Mouse (Mus musculus) E14TG2a.4 (cell line): ENCODE data around the gene Osm.

Experiments
- H3K27me3 ChIP-seq: 2 replicates; pipeline ENCODE4 v1.6.1; 2014; ENCODE audit warnings: low read length, control low read depth; ENCODE audit not compliant: insufficient read depth
- H3K36me3 ChIP-seq: 2 replicates; pipeline ENCODE4 v1.6.1; 2014; ENCODE audit warnings: low read length, control low read depth; ENCODE audit not compliant: insufficient read depth
- H3K4me1 ChIP-seq: replicated peaks from 2 replicates; pipeline ENCODE4 v1.6.1; 2014; ENCODE audit warnings: low read depth, low read length, control low read depth
- H3K4me3 ChIP-seq: replicated peaks from 2 replicates; pipeline ENCODE4 v1.5.1; 2014; ENCODE audit warnings: mild to moderate bottlenecking, low read length
- H3K9me3 ChIP-seq: 2 replicates; pipeline ENCODE4 v1.6.1; 2014; ENCODE audit warnings: low read length, control low read depth
- CTCF ChIP-seq: conservative IDR thresholded peaks from 2 replicates; pipeline ENCODE4 v1.5.1; 2014; ENCODE audit warnings: low read length
- NANOG ChIP-seq: IDR thresholded peaks from 2 replicates; pipeline ENCODE4 v1.6.1; 2014; ENCODE audit warnings: borderline replicate concordance, low read length, mixed read lengths
- POU5F1 ChIP-seq: IDR thresholded peaks from 2 replicates; pipeline ENCODE4 v1.6.1; 2014; ENCODE audit warnings: low read length, borderline replicate concordance

The Osm gene

GRCm38 (mm10) chr11:4279909-4280308 lies 43.7 kb downstream of the Osm start:
- no peaks in the 10 kb centered on the region for H3K36me3 ChIP-seq
- peaks cover 8% of the 10 kb centered on the region for H3K27me3 ChIP-seq
- no peak for TF ChIP-seq CTCF
- TF ChIP-seq POU5F1, result no peak
- no peak for TF ChIP-seq NANOG
- no peaks in the 10 kb centered on the region for H3K9me3 ChIP-seq
- peaks cover 35% of the 10 kb centered on the region for H3K4me1 ChIP-seq
- no peak overlapping the region for H3K4me3 ChIP-seq

GRCm38 (mm10) chr11:4281852-4282251 lies 45.6 kb downstream of the Osm start:
- H3K36me3 ChIP-seq, result no peaks in the 10 kb centered on the region
- TF ChIP-seq CTCF (no peak), NANOG (no peak), POU5F1 (no peak)
- peaks cover 8% of the 10 kb centered on the region for H3K27me3 ChIP-seq
- no peak overlapping the region for H3K4me3 ChIP-seq
- peaks cover 20% of the 10 kb centered on the region for H3K4me1 ChIP-seq
- no peaks in the 10 kb centered on the region for H3K9me3 ChIP-seq

GRCm38 (mm10) chr11:4283627-4284026 lies 47.4 kb downstream of the Osm start:
- no peak overlapping the region for H3K4me3 ChIP-seq
- no peaks in the 10 kb centered on the region for H3K9me3 ChIP-seq
- H3K27me3 ChIP-seq, result peaks cover 5% of the 10 kb centered on the region
- no peaks in the 10 kb centered on the region for H3K36me3 ChIP-seq
- peaks cover 19% of the 10 kb centered on the region for H3K4me1 ChIP-seq
- no peak for TF ChIP-seq POU5F1
- TF ChIP-seq NANOG, result no peak
- no peak for TF ChIP-seq CTCF

- peaks cover 7% of the 10 kb centered on the region for H3K4me1 ChIP-seq
- no peaks in the 10 kb centered on the region for H3K9me3 ChIP-seq
- peaks cover 21% of the 10 kb centered on the region for H3K27me3 ChIP-seq
- H3K4me3 ChIP-seq, result no peak overlapping the region
- TF ChIP-seq NANOG, result no peak
- no peak for TF ChIP-seq CTCF
- no peak for TF ChIP-seq POU5F1
- H3K36me3 ChIP-seq, result no peaks in the 10 kb centered on the region
Measured at GRCm38 (mm10) chr11:4289280-4289679, 53.1 kb downstream of the Osm start.
